Mouse (Mus musculus) limb, embryonic 12.5 days (tissue): ENCODE results near the gene Hoxd12. TPM values are rescaled to one million over a fixed set of nuclear protein-coding genes. Genes with fewer than 3 reads are reported as not detected.

Experiments
- ATAC-seq: fragments of 200-750 bp; cut with Nextera tagmentation; 2 replicates; pipeline ENCODE4 v1.8.0; 2017; ENCODE audit warnings: low read depth, moderate TSS enrichment; ENCODE audit not compliant: insufficient number of reproducible peaks, insufficient read depth, low FRiP score, low TSS enrichment
- H3K27ac ChIP-seq: fragments of 300-500 bp; sonication (generic); 2 replicates; pipeline ENCODE4 v1.5.1; 2016; ENCODE audit warnings: mild to moderate bottlenecking, moderate library complexity
- H3K27me3 ChIP-seq: fragments of 300-500 bp; sonication (generic); 2 replicates; pipeline ENCODE4 v1.6.1; 2016; ENCODE audit warnings: mild to moderate bottlenecking, moderate library complexity
- H3K36me3 ChIP-seq: fragments of 300-500 bp; sonication (generic); 2 replicates; pipeline ENCODE4 v1.6.1; 2016; ENCODE audit warnings: mild to moderate bottlenecking, moderate library complexity
- H3K4me1 ChIP-seq: fragments of 300-500 bp; sonication (generic); replicated peaks from 2 replicates; pipeline ENCODE4 v1.6.1; 2016
- H3K4me2 ChIP-seq: fragments of 300-500 bp; sonication (generic); 2 replicates; pipeline ENCODE4 v1.6.1; 2016; ENCODE audit warnings: mild to moderate bottlenecking, moderate library complexity
- H3K4me3 ChIP-seq: fragments of 300-500 bp; sonication (generic); replicated peaks from 2 replicates; pipeline ENCODE4 v1.5.1; 2016; ENCODE audit warnings: mild to moderate bottlenecking
- H3K9ac ChIP-seq: fragments of 300-500 bp; sonication (generic); replicated peaks from 2 replicates; pipeline ENCODE4 v1.6.1; 2016; ENCODE audit warnings: mild to moderate bottlenecking, moderate library complexity
- H3K9me3 ChIP-seq: fragments of 300-500 bp; sonication (generic); 2 replicates; pipeline ENCODE4 v1.6.1; 2016; ENCODE audit warnings: mild to moderate bottlenecking, moderate library complexity
- WGBS: fragments of 180-500 bp; shearing (Covaris S2); methylation state at CpG from one replicate; pipeline ENCODE4 v1.1.7; 2016; 5-methylcytosine and 5-hydroxymethylcytosine counted together
- polyA plus RNA-seq: library from polyadenylated mRNA; unstranded; fragments of >200 nt; fragmentation: Nextera tagmentation; extraction: Ambion mirVana; gene quantifications from 2 replicates; pipeline ENCODE4 v1.2.1, GENCODE M21; 2016

Hoxd12 gene
- polyA plus RNA-seq, 1 experiment from 2014 or later = 130 TPM

DNA sequence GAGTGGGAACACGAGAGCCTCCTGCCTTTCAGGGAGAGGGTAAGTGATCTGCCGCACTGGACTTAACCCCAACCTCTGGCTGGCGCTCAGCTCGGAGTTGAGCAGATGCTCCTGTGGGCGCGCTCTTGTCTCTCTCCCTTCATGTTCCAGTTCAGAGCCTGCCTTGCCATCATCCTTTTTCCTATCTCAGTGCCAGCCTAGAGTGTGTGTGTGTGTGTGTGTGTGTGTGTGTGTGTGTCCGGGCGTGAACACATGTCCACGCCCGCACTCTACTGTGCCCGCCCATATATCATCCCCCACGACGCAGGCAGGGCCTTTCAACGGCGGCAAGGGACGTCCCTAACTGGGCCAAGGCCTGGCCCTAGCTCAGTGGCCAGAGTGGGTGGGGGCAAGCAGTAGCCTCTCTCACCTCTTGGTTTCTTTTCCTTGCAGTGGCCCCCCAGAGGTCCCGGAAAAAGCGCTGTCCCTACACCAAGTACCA, 8.7 kb downstream of the Hoxd12 start:
- Histone ChIP-seq H3K27me3 (peaks cover 52% of the 10 kb centered on the region), H3K4me3 (peak overlapping the region; percentile 90), H3K9ac (peak overlapping the region; percentile 99), H3K4me1 (peaks cover 37% of the 10 kb centered on the region; the same call in 1 of the 2 replicates), H3K9me3 (no peaks in the 10 kb centered on the region), H3K4me2 (peak overlapping the region; percentile 74), H3K36me3 (peaks cover 13% of the 10 kb centered on the region; the same call in 1 of the 2 replicates), H3K27ac (peak overlapping the region; percentile 98)
- no peak for ATAC-seq
- under 1% methylated on average over 18 of the region's 18 CpGs for WGBS

DNA sequence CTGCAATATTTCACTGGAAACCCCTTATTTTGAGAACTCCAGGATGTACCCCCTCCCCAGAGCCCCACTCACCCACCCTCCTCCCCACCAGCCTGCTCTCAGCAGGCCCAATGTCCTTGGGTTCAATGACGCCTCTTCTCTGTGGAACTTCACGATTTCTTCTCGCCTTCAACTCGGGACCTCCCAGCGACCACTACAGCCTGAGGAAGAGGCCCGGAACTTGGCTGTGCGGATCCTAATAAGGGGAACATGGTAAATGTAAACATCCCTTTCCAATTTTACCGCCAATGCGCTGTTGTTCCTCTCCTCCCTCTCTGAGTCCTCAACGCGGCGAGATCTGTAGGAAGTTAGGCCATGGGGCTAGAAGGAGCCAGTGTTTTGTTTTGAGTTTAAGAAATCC, 9.3 kb downstream of the Hoxd12 start:
- Histone ChIP-seq H3K4me3 (peak overlapping the region; percentile 90), H3K36me3 (peaks cover 13% of the 10 kb centered on the region; the same call in 1 of the 2 replicates), H3K4me2 (peak overlapping the region; percentile 74), H3K9me3 (no peaks in the 10 kb centered on the region), H3K27ac (peak overlapping the region; percentile 98), H3K4me1 (peaks cover 33% of the 10 kb centered on the region; the same call in 1 of the 2 replicates), H3K27me3 (peaks cover 55% of the 10 kb centered on the region), H3K9ac (peak overlapping the region; percentile 99)
- no peak for ATAC-seq
- WGBS = under 1% methylated on average over 12 of the region's 12 CpGs

DNA sequence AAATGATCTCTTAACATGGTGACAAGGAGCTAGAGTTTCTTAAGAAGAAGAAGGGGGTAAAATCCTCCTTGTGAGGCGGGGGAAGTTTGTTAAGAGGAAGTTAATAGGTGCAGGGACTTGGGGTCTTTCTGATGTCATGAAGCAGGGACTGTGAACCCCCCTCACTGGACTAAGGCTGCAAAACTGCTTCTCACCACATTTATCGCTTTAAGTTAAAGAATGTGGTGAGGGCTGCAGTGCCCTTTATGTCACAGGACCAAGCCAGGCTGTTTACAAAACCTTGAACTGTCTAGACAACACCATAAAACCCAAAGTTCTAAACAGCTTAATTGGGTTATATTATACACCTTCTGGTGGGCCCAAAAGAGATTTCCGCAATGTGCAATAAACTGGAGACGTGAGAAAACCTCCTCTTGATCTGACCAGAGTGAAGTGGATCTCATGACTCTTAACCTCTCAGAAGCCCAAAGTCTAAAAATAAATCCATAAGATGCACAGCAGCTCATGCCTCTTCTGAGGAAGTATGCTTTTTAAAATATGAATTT, 10.3 kb downstream of the Hoxd12 start:
- no peak for ATAC-seq
- H3K27ac ChIP-seq = peak overlapping the region; percentile 98; the same call in 1 of the 2 replicates
- WGBS = 7% methylated on average over 4 of the region's 4 CpGs
- H3K4me1 ChIP-seq = peaks cover 35% of the 10 kb centered on the region; the same call in 1 of the 2 replicates
- peak overlapping the region; percentile 99 for H3K9ac ChIP-seq
- peak overlapping the region; percentile 74 for H3K4me2 ChIP-seq
- H3K4me3 ChIP-seq = peak overlapping the region; percentile 90
- H3K36me3 ChIP-seq = peaks cover 13% of the 10 kb centered on the region; the same call in 1 of the 2 replicates
- H3K27me3 ChIP-seq = peaks cover 55% of the 10 kb centered on the region
- no peaks in the 10 kb centered on the region for H3K9me3 ChIP-seq

DNA sequence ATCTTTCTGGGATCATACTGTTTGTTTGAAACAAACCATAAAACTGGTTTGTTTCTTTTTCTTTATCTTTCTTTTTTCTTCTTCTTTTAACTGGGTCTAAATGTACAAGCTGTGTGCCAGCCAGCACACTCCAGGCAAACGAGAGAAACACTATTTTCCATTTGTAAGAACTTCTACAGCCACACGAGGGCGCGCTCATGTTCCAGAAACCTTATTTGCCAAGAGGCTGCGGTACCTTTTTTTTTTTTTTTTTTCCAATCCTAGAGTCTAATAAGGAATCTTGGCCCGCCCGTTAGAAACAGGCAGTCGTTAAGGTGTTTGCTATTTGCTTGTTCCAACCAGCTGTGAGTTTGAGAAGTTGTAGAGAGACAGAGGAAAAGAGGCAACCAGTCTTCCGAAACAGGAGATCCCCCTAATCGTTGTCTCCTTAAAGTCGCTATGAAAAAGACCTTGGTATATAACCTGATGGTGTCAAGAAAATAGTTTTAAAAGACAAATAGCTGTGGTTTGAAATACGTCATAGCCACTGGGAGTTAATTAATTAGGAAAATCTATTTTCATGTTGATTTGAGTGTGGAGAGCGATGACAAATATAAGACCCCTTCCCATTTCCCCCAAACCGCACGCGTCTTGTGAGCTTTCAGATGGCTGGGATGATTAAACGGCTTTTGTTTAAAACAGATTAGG, 11.6 kb downstream of the Hoxd12 start:
- H3K9me3 ChIP-seq = no peaks in the 10 kb centered on the region
- ATAC-seq = no peak
- H3K27me3 ChIP-seq = peaks cover 48% of the 10 kb centered on the region
- peak overlapping the region; percentile 92 for H3K27ac ChIP-seq
- H3K4me3 ChIP-seq = peak overlapping the region; percentile 58
- peak overlapping the region; percentile 92 for H3K4me2 ChIP-seq
- peaks cover 13% of the 10 kb centered on the region; the same call in 1 of the 2 replicates for H3K36me3 ChIP-seq
- peaks cover 41% of the 10 kb centered on the region for H3K4me1 ChIP-seq
- 3% methylated on average over 17 of the region's 17 CpGs for WGBS
- peak overlapping the region; percentile 96 for H3K9ac ChIP-seq

DNA sequence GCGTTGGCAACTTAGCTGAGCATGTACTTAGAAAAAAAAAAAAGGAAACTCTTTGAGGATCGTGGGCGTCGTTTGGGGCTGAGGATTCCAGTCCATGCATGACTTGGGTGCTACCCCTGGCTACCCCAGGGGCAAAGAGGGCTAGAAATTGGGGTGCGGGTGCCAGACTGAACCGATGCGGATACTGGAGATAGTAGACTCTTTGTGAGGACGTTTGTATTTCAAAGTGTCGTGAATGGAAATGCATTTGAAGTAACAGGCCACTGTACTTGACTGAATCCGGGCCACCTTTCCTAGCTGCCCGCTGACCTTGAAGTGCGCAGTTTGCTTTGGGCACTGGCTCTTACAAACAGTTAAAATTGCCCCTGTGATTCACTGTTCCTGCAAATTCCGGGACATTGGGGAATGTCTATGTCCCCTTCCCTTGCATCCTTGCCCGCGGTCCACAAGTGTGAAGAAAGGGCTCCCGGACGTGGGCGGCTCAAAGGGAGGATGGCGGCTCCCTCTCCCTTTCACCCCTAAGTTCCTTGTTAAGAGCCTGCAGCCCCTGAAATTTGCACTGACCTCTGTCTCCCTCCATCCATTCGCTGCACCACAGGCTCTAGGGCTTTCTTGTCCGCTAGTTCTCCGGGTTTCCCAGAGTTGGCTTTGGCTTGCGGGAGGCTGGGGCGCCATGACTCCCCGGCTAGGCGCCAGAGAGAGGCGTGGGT, 12.3 kb downstream of the Hoxd12 start:
- peak overlapping the region; percentile 58 for H3K4me3 ChIP-seq
- H3K4me1 ChIP-seq = peaks cover 39% of the 10 kb centered on the region
- H3K36me3 ChIP-seq = peaks cover 14% of the 10 kb centered on the region; the same call in 1 of the 2 replicates
- H3K9me3 ChIP-seq = no peaks in the 10 kb centered on the region
- ATAC-seq = no peak
- H3K27me3 ChIP-seq = peaks cover 45% of the 10 kb centered on the region
- under 1% methylated on average over 27 of the region's 27 CpGs for WGBS
- H3K27ac ChIP-seq = peak overlapping the region; percentile 92
- H3K9ac ChIP-seq = peak overlapping the region; percentile 96
- peak overlapping the region; percentile 92 for H3K4me2 ChIP-seq

DNA sequence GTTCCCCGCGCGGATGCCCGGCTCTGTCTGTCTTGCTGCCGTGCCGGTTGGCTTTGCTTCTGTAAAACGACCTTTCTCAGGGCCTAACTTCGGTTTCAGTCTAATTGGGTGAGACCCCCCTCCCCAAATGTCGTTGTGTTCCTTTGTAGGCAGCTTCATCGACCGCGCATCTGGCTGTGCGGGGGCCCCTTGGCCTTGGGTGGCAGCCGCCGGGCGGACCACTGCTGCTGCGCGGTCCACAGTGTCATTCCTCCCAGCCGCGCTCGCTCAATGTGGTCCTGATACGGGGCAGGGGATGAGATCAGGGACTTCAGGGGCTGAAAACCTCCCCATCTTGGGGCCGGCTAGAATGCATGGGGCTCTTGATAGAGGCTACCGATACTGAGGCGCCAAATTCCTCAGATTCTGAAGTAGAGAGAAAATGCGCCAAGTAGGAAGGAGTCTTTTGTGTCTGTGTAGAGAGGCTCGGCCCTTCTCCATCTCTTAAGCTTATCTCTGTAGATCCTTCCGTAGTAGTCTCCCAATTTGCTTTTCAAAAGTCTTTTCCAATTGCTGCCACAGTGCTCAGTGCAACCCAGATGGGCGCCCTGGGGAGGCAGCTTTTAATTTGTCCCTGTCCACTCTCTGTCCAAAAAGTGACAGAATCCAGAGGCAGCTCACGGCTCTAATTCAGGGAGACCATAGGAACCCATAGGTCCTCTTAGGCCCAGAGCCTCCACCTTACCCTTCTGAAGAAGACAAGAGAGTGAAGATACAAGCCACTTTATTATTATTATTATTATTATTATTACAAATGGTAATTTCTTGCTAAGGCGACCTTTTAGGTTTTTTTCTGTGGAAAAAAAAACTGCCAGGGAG, 13.1 kb downstream of the Hoxd12 start:
- Histone ChIP-seq H3K27ac (peak overlapping the region; percentile 92), H3K4me2 (peak overlapping the region; percentile 92), H3K4me3 (peak overlapping the region; percentile 58), H3K27me3 (peaks cover 45% of the 10 kb centered on the region), H3K9ac (peak overlapping the region; percentile 96), H3K9me3 (no peaks in the 10 kb centered on the region), H3K4me1 (peaks cover 39% of the 10 kb centered on the region), H3K36me3 (peaks cover 21% of the 10 kb centered on the region; the same call in 1 of the 2 replicates)
- WGBS = 2% methylated on average over 31 of the region's 31 CpGs
- ATAC-seq = no peak

DNA sequence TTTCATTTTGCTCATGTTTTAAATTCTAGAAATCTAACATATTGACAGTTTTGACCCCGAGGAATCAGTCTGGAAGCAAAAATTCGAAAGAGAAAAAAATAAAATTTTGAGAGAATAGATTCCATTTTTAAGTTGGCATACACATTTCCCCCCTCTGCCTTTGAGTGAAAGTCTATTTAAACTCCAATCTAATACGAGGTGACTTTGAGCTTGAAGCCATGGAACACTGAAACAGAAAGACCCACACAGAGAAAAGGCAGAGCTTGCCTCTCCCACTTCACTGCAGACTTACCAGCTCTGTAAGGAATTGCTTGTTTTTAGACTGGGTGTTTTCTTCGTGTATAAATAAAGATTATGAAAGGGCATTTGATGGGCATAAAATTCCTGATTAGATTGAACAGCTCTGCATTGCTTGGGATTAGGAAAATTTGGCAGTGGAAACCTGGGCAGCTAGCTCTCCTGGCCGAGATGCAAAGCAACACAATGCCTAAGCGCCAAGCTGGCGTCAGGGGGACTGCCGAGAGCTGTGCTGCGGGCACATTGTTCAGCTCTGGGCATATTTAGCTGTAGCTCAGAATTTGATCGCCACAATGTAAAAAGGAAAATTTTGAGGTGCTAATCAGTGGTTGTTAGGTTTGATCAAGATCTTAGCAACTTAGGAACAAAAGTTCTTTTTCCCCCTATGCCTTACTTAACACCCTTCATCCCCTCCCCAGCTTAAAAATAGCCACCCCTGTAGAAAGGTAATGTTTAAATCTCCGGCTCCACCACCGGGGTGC, 14.2 kb downstream of the Hoxd12 start:
- Histone ChIP-seq H3K9me3 (no peaks in the 10 kb centered on the region), H3K36me3 (peaks cover 23% of the 10 kb centered on the region; the same call in 1 of the 2 replicates), H3K4me3 (peak overlapping the region; percentile 58), H3K27ac (peak overlapping the region; percentile 92), H3K4me1 (peaks cover 39% of the 10 kb centered on the region), H3K27me3 (peaks cover 40% of the 10 kb centered on the region; the same call in 1 of the 2 replicates), H3K9ac (peak overlapping the region; percentile 96), H3K4me2 (peak overlapping the region; percentile 92)
- ATAC-seq = no peak
- 3% methylated on average over 12 of the region's 12 CpGs for WGBS

DNA sequence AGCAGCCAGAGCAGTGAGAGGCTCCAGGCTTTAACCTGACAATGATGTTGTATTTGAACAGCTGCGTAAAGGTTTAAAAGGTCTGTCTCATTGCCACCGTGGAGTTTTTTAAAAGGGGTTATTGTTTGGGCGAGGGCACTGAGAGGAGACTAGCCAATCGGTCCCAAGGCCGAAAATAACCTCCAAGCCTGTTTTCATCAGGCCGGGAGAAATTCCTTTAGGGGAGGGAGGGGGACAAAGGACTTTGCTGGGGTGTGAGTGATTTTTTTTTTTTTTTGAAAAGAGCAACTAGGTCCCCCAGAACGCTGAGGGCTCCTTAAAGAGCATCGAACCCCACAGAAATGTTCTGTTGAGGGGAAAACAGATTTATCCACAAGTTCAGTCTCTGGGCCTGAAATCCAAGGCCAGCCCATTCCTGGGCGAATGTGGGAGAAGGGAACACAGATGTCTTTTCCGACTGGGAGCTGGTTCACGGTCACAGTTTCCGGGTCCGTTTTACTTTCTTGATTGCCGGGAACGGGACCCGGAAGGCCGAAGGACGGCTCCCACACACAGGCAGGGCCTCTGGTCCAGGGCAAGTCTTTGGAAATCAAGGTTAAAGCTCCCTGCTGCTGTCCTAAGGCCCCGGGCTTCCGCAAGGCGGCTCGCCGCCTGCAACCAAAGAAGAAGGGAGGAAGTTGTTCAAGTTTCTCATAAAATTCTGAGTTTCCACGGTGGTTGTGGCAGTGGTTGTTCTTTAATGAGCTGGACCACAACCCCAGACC, 14.9 kb downstream of the Hoxd12 start:
- 1% methylated on average over 24 of the region's 24 CpGs for WGBS
- Histone ChIP-seq H3K4me3 (peak overlapping the region; percentile 58), H3K4me1 (peaks cover 39% of the 10 kb centered on the region), H3K27ac (peak overlapping the region; percentile 92), H3K36me3 (peaks cover 21% of the 10 kb centered on the region; the same call in 1 of the 2 replicates), H3K9ac (peak overlapping the region; percentile 96), H3K27me3 (peaks cover 39% of the 10 kb centered on the region; the same call in 1 of the 2 replicates), H3K9me3 (no peaks in the 10 kb centered on the region), H3K4me2 (peak overlapping the region; percentile 92)
- no peak for ATAC-seq

DNA sequence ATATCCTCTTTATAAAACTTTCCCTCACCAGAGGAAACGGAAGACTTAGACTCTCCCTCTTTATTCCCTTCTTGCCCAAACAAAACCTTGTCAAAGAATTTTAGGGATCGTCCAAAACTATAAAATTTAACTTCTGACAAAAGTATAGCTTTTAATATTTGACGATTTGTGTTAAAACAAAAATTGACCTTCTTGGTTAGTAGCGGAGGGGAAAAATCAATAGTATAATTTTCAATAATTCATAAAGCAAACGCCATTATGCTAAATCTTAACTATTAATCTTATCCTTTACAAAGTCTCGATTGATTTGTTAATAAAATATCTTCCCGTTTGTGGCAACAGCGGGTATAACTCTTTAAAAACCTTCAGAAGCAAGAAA, 15.5 kb downstream of the Hoxd12 start:
- H3K9me3 ChIP-seq = no peaks in the 10 kb centered on the region
- peak overlapping the region; percentile 92 for H3K4me2 ChIP-seq
- H3K27ac ChIP-seq = peak overlapping the region; percentile 92
- no peak for ATAC-seq
- H3K36me3 ChIP-seq = peaks cover 26% of the 10 kb centered on the region
- peak overlapping the region; percentile 96 for H3K9ac ChIP-seq
- peak overlapping the region; percentile 66 for H3K4me3 ChIP-seq
- peaks cover 45% of the 10 kb centered on the region for H3K4me1 ChIP-seq
- peaks cover 41% of the 10 kb centered on the region for H3K27me3 ChIP-seq
- WGBS = 5% methylated on average over 8 of the region's 8 CpGs
